Mouse (Mus musculus) heart, embryonic 10.5 days (tissue): ENCODE data around the gene Bcl11b. TPM values are rescaled to one million over a fixed set of nuclear protein-coding genes. Genes with fewer than 3 reads are reported as not detected.

Experiments
- polyA plus RNA-seq: library from polyadenylated mRNA; unstranded; fragments of >200 nt; fragmentation: Nextera tagmentation; extraction: Ambion mirVana; gene quantifications from 2 replicates; pipeline ENCODE4 v1.2.1, GENCODE M21; 2016

Gene Bcl11b
- polyA plus RNA-seq, 1 experiment from 2014 or later: 3.3 TPM

Other genes starting within 250 kb of the Bcl11b start
- 72.6 TPM in 2 replicates for gene Setd3, start 175.7 kb upstream of the Bcl11b start, polyA plus RNA-seq
- gene Ccnk, start 176.0 kb upstream of the Bcl11b start, polyA plus RNA-seq: 2.0 and 3.6 TPM in 2 replicates